Mouse (Mus musculus) granulocyte monocyte progenitor cell, adult 5-6 weeks (primary cell): Measurements from ENCODE around the gene Exo1. TPM values are rescaled to one million over a fixed set of nuclear protein-coding genes. Genes with fewer than 3 reads are reported as not detected.
A peak's percentile ranks its signal among the peaks of the same experiment; 100 is the strongest.

Experiments used
- ATAC-seq: replicated peaks from 2 replicates; pipeline ENCODE4 v1.8.0; 2016; ENCODE audit warnings: mild to moderate bottlenecking, moderate TSS enrichment, inconsistent platforms; ENCODE audit not compliant: poor library complexity, severe bottlenecking
- total RNA-seq, 2 experiments: library from RNA; stranded (forward) in 1 of 2; stranded (reverse) in 1 of 2; fragments of 200-712, 200-1000 nt in 1 of 2; fragments of >200 nt in 1 of 2; fragmentation: Nextera tagmentation in 1 of 2; gene quantifications; 2 replicates each; pipeline ENCODE4 v1.2.3; 2014 to 2017

Gene Exo1
- total RNA-seq (2014; fragmentation: Nextera tagmentation) (37.9 and 88.1 TPM in 2 replicates), total RNA-seq (2017) (44.5 and 56.4 TPM in 2 replicates)

GRCm38 (mm10) chr1:175880453-175881296 lies at the start of gene Exo1:
Gene Exo1 (plus strand): TSS chr1:175880581.
- peak; percentile 96 for ATAC-seq

GRCm38 (mm10) chr1:175855515-175855914 lies 24.9 kb upstream of the Exo1 start:
- ATAC-seq = no peak

- ATAC-seq = no peak
Measured at GRCm38 (mm10) chr1:175867050-175867449, 13.3 kb upstream of the Exo1 start.

- peak; percentile 50; the same call in 1 of the 2 replicates for ATAC-seq
Measured at GRCm38 (mm10) chr1:175867558-175867957, 12.8 kb upstream of the Exo1 start.

GRCm38 (mm10) chr1:175870716-175871115 lies 9.7 kb upstream of the Exo1 start:
- ATAC-seq = no peak

- ATAC-seq = no peak
Measured at GRCm38 (mm10) chr1:175872028-175872816, 8.2 kb upstream of the Exo1 start.

- ATAC-seq = no peak
Measured at GRCm38 (mm10) chr1:175883398-175883797, 3.0 kb downstream of the Exo1 start.

GRCm38 (mm10) chr1:175893263-175893662 lies 12.9 kb downstream of the Exo1 start:
- ATAC-seq = no peak

- ATAC-seq = no peak
Measured at GRCm38 (mm10) chr1:175893726-175894125, 13.3 kb downstream of the Exo1 start.

- ATAC-seq = no peak
Measured at GRCm38 (mm10) chr1:175911207-175911606, 30.8 kb downstream of the Exo1 start.

- no peak for ATAC-seq
Measured at GRCm38 (mm10) chr1:175912038-175912437, 31.7 kb downstream of the Exo1 start.

GRCm38 (mm10) chr1:175913728-175914303 lies 33.4 kb downstream of the Exo1 start:
- no peak for ATAC-seq

- no peak for ATAC-seq
Measured at GRCm38 (mm10) chr1:175920029-175920428, 39.6 kb downstream of the Exo1 start, which contains the start of gene Gm38100. Gene Gm38100 (plus strand): TSS chr1:175920329.

GRCm38 (mm10) chr1:175921091-175921490 lies 40.7 kb downstream of the Exo1 start:
- no peak for ATAC-seq

GRCm38 (mm10) chr1:175923848-175924787 lies 43.7 kb downstream of the Exo1 start:
- peak; percentile 83 for ATAC-seq

GRCm38 (mm10) chr1:175931391-175931790 lies 51.0 kb downstream of the Exo1 start:
- no peak for ATAC-seq

GRCm38 (mm10) chr1:175936282-175936737 lies 55.9 kb downstream of the Exo1 start:
- ATAC-seq = peak; percentile 92

GRCm38 (mm10) chr1:175938731-175939130 lies 58.4 kb downstream of the Exo1 start:
- ATAC-seq = no peak

GRCm38 (mm10) chr1:175943168-175943567 lies 62.8 kb downstream of the Exo1 start:
- ATAC-seq = no peak
